Mouse (Mus musculus): ENCODE results near the gene Nufip1. TPM values are rescaled to one million over a fixed set of nuclear protein-coding genes. Genes with fewer than 3 reads are reported as not detected.

Nufip1 gene
- polyA plus RNA-seq, 1 experiment from 2014 or later = 14.3 TPM

GRCm38 (mm10) chr14:76097244-76097643, 13.4 kb upstream of the Nufip1 start:
- 91% methylated on average over 7 of the region's 7 CpGs for WGBS
- Histone ChIP-seq H3K4me1 (replicated peaks) (no peaks in the 10 kb centered on the region), H3K27ac (replicated peaks) (no peak overlapping the region), H3K9ac (no peak overlapping the region), H3K9me3 (no peaks in the 10 kb centered on the region), H3K27me3 (no peaks in the 10 kb centered on the region), H3K4me2 (no peak overlapping the region), H3K4me3 (no peak overlapping the region), H3K36me3 (peaks cover 89% of the 10 kb centered on the region)
- no peak for ATAC-seq (ENCODE audit: low read depth)

- 94% methylated on average over 5 of the region's 5 CpGs for WGBS
- Histone ChIP-seq H3K36me3 (peaks cover 88% of the 10 kb centered on the region), H3K4me3 (no peak overlapping the region), H3K9me3 (no peaks in the 10 kb centered on the region), H3K27ac (replicated peaks) (no peak overlapping the region), H3K9ac (no peak overlapping the region), H3K27me3 (no peaks in the 10 kb centered on the region), H3K4me1 (replicated peaks) (no peaks in the 10 kb centered on the region), H3K4me2 (no peak overlapping the region)
- no peak for ATAC-seq (ENCODE audit: low read depth)
Observed at GRCm38 (mm10) chr14:76097815-76098214, 12.9 kb upstream of the Nufip1 start.

GRCm38 (mm10) chr14:76099543-76099942, 11.1 kb upstream of the Nufip1 start:
- Histone ChIP-seq H3K9ac (no peak overlapping the region), H3K9me3 (no peaks in the 10 kb centered on the region), H3K4me1 (replicated peaks) (no peaks in the 10 kb centered on the region), H3K36me3 (peaks cover 85% of the 10 kb centered on the region), H3K4me3 (no peak overlapping the region), H3K4me2 (no peak overlapping the region), H3K27ac (replicated peaks) (no peak overlapping the region), H3K27me3 (no peaks in the 10 kb centered on the region)
- no peak for ATAC-seq (ENCODE audit: low read depth)
- 94% methylated on average over 9 of the region's 9 CpGs for WGBS

GRCm38 (mm10) chr14:76115744-76116143, 5.1 kb downstream of the Nufip1 start:
- Histone ChIP-seq H3K4me2 (no peak overlapping the region), H3K4me1 (replicated peaks) (peaks cover 18% of the 10 kb centered on the region), H3K9ac (no peak overlapping the region), H3K36me3 (peaks cover 61% of the 10 kb centered on the region), H3K27me3 (no peaks in the 10 kb centered on the region), H3K4me3 (no peak overlapping the region), H3K27ac (replicated peaks) (no peak overlapping the region), H3K9me3 (no peaks in the 10 kb centered on the region)
- no peak for ATAC-seq (ENCODE audit: low read depth)
- WGBS = 91% methylated on average over 5 of the region's 5 CpGs

- no peaks in the 10 kb centered on the region for H3K9me3 ChIP-seq
- ATAC-seq (ENCODE audit: low read depth) = no peak
- no peak overlapping the region for H3K4me2 ChIP-seq
- no peak overlapping the region for H3K9ac ChIP-seq
- H3K4me3 ChIP-seq = no peak overlapping the region
- H3K36me3 ChIP-seq = peaks cover 76% of the 10 kb centered on the region
- H3K27ac ChIP-seq (replicated peaks) = no peak overlapping the region
- H3K27me3 ChIP-seq = no peaks in the 10 kb centered on the region
- 67% methylated on average over 4 of the region's 4 CpGs for WGBS
- no peaks in the 10 kb centered on the region for H3K4me1 ChIP-seq (replicated peaks)
Observed at GRCm38 (mm10) chr14:76118963-76119362, 8.3 kb downstream of the Nufip1 start.

GRCm38 (mm10) chr14:76120472-76120871, 9.8 kb downstream of the Nufip1 start:
- H3K9me3 ChIP-seq = no peaks in the 10 kb centered on the region
- H3K4me3 ChIP-seq = no peak overlapping the region
- no peak overlapping the region for H3K27ac ChIP-seq (replicated peaks)
- H3K9ac ChIP-seq = no peak overlapping the region
- peaks cover 76% of the 10 kb centered on the region for H3K36me3 ChIP-seq
- WGBS = 92% methylated on average over 4 of the region's 4 CpGs
- H3K27me3 ChIP-seq = no peaks in the 10 kb centered on the region
- ATAC-seq (ENCODE audit: low read depth) = no peak
- no peaks in the 10 kb centered on the region for H3K4me1 ChIP-seq (replicated peaks)
- H3K4me2 ChIP-seq = no peak overlapping the region

- ATAC-seq (ENCODE audit: low read depth) = no peak
- Histone ChIP-seq H3K4me2 (no peak overlapping the region), H3K4me3 (no peak overlapping the region)
Observed at GRCm38 (mm10) chr14:76121901-76122662, 11.4 kb downstream of the Nufip1 start.

GRCm38 (mm10) chr14:76122663-76123058, 12.0 kb downstream of the Nufip1 start:
- 94% methylated on average over 8 of the region's 8 CpGs for WGBS
- H3K9me3 ChIP-seq = no peaks in the 10 kb centered on the region

More at GRCm38 (mm10) chr14:76121901-76122662, 11.4 kb downstream of the Nufip1 start:
- no peaks in the 10 kb centered on the region for H3K4me1 ChIP-seq (replicated peaks)
- no peak overlapping the region for H3K9ac ChIP-seq
- no peaks in the 10 kb centered on the region for H3K9me3 ChIP-seq
- H3K27me3 ChIP-seq = no peaks in the 10 kb centered on the region
- WGBS = 64% methylated on average over 6 of the region's 6 CpGs
- H3K36me3 ChIP-seq = peaks cover 78% of the 10 kb centered on the region
- no peak overlapping the region for H3K27ac ChIP-seq (replicated peaks)

GRCm38 (mm10) chr14:76127311-76127710, 16.6 kb downstream of the Nufip1 start:
- 94% methylated on average over 3 of the region's 3 CpGs for WGBS
- Histone ChIP-seq H3K9ac (no peak overlapping the region), H3K4me2 (no peak overlapping the region), H3K27me3 (no peaks in the 10 kb centered on the region), H3K27ac (replicated peaks) (no peak overlapping the region), H3K4me1 (replicated peaks) (no peaks in the 10 kb centered on the region), H3K4me3 (no peak overlapping the region), H3K36me3 (peaks cover 77% of the 10 kb centered on the region), H3K9me3 (no peaks in the 10 kb centered on the region)
- no peak for ATAC-seq (ENCODE audit: low read depth)

More at GRCm38 (mm10) chr14:76122663-76123058, 12.0 kb downstream of the Nufip1 start:
- Histone ChIP-seq H3K4me3 (no peak overlapping the region), H3K27ac (replicated peaks) (no peak overlapping the region), H3K4me2 (no peak overlapping the region), H3K4me1 (replicated peaks) (no peaks in the 10 kb centered on the region), H3K27me3 (no peaks in the 10 kb centered on the region), H3K36me3 (peaks cover 79% of the 10 kb centered on the region), H3K9ac (no peak overlapping the region)
- ATAC-seq (ENCODE audit: low read depth) = no peak

GRCm38 (mm10) chr14:76128174-76128573, 17.5 kb downstream of the Nufip1 start:
- Histone ChIP-seq H3K9me3 (no peaks in the 10 kb centered on the region), H3K27ac (replicated peaks) (no peak overlapping the region), H3K36me3 (peaks cover 78% of the 10 kb centered on the region), H3K4me3 (no peak overlapping the region), H3K4me1 (replicated peaks) (no peaks in the 10 kb centered on the region), H3K27me3 (no peaks in the 10 kb centered on the region), H3K9ac (no peak overlapping the region), H3K4me2 (no peak overlapping the region)
- WGBS = 92% methylated on average over 4 of the region's 4 CpGs
- no peak for ATAC-seq (ENCODE audit: low read depth)

- Histone ChIP-seq H3K9me3 (no peaks in the 10 kb centered on the region), H3K4me3 (no peak overlapping the region), H3K4me1 (replicated peaks) (no peaks in the 10 kb centered on the region), H3K27me3 (no peaks in the 10 kb centered on the region), H3K27ac (replicated peaks) (no peak overlapping the region), H3K4me2 (no peak overlapping the region), H3K9ac (no peak overlapping the region), H3K36me3 (peaks cover 70% of the 10 kb centered on the region)
- ATAC-seq (ENCODE audit: low read depth) = no peak
- WGBS = 93% methylated on average over 4 of the region's 4 CpGs
Observed at GRCm38 (mm10) chr14:76134975-76135374, 24.3 kb downstream of the Nufip1 start.

- Histone ChIP-seq H3K27ac (replicated peaks) (no peak overlapping the region), H3K4me3 (no peak overlapping the region), H3K9ac (no peak overlapping the region), H3K4me2 (no peak overlapping the region), H3K9me3 (no peaks in the 10 kb centered on the region), H3K36me3 (no peaks in the 10 kb centered on the region), H3K4me1 (replicated peaks) (no peaks in the 10 kb centered on the region; the same call in 1 of the 2 replicates), H3K27me3 (no peaks in the 10 kb centered on the region)
- ATAC-seq (ENCODE audit: low read depth) = no peak
- WGBS = 91% methylated on average over 1 of the region's 1 CpGs
Observed at GRCm38 (mm10) chr14:76145248-76145647, 34.6 kb downstream of the Nufip1 start.

GRCm38 (mm10) chr14:76145868-76146267, 35.2 kb downstream of the Nufip1 start:
- H3K4me1 ChIP-seq (replicated peaks) = no peaks in the 10 kb centered on the region; the same call in 1 of the 2 replicates
- no peak overlapping the region for H3K4me3 ChIP-seq
- H3K4me2 ChIP-seq = no peak overlapping the region
- WGBS = 63% methylated on average over 7 of the region's 7 CpGs
- no peaks in the 10 kb centered on the region for H3K36me3 ChIP-seq
- H3K27ac ChIP-seq (replicated peaks) = no peak overlapping the region
- no peaks in the 10 kb centered on the region for H3K9me3 ChIP-seq
- no peak for ATAC-seq (ENCODE audit: low read depth)
- no peaks in the 10 kb centered on the region for H3K27me3 ChIP-seq
- no peak overlapping the region for H3K9ac ChIP-seq
